Mouse (Mus musculus) myocyte (in vitro differentiated cells): ENCODE results near the gene Kif16b. TPM values are rescaled to one million over a fixed set of nuclear protein-coding genes. Genes with fewer than 3 reads are reported as not detected.

ENCODE experiments used
- H3K27me3 ChIP-seq: one replicate; pipeline ENCODE4 v1.6.1; 2011; ENCODE audit not compliant: control insufficient read depth, insufficient read depth, insufficient read length
- H3K36me3 ChIP-seq: one replicate; pipeline ENCODE4 v1.6.1; 2011; ENCODE audit not compliant: control insufficient read depth, insufficient read depth
- H3K4me2 ChIP-seq: one replicate; pipeline ENCODE4 v1.6.1; 2011; ENCODE audit warnings: low read depth, control low read depth
- H3K4me3 ChIP-seq: one replicate; pipeline ENCODE4 v1.5.1; 2011; ENCODE audit warnings: mild to moderate bottlenecking, control low read depth, moderate library complexity
- H3K79me2 ChIP-seq: one replicate; pipeline ENCODE4 v1.6.1; 2011; ENCODE audit not compliant: control insufficient read depth, insufficient read depth
- H3ac ChIP-seq: one replicate; pipeline ENCODE4 v1.6.1; 2011; ENCODE audit not compliant: control insufficient read depth, insufficient read length
- CEBPB ChIP-seq: IDR thresholded peaks from 2 replicates; pipeline ENCODE4 v1.6.1; 2011; ENCODE audit warnings: mild to moderate bottlenecking, moderate library complexity; ENCODE audit not compliant: poor library complexity, insufficient read depth, severe bottlenecking
- E2F4 ChIP-seq: IDR thresholded peaks from one replicate; pipeline ENCODE4 v1.6.1; 2011; ENCODE audit warnings: mild to moderate bottlenecking, control low read depth, moderate library complexity; ENCODE audit not compliant: insufficient read depth
- MAX ChIP-seq: IDR thresholded peaks from one replicate; pipeline ENCODE4 v1.6.1; 2011; ENCODE audit warnings: low read depth, mild to moderate bottlenecking, control low read depth
- MYOD1 ChIP-seq, 3 experiments: IDR thresholded peaks; one replicate each; pipeline ENCODE4 v1.6.1; 2011; ENCODE audit warnings: control low read depth in 2 of 3, low read depth in 2 of 3, mild to moderate bottlenecking in 2 of 3, moderate library complexity in 1 of 3; ENCODE audit not compliant: insufficient read length in 2 of 3, control insufficient read depth in 1 of 3
- MYOG ChIP-seq, 3 experiments: IDR thresholded peaks; one replicate each; pipeline ENCODE4 v1.6.1; 2011; ENCODE audit warnings: control low read depth in 2 of 3, low read depth in 2 of 3, mild to moderate bottlenecking in 2 of 3; ENCODE audit not compliant: insufficient read length in 2 of 3, control insufficient read depth in 1 of 3, insufficient read depth in 1 of 3
- POLR2A ChIP-seq: IDR thresholded peaks from one replicate; pipeline ENCODE4 v1.6.1; 2011; ENCODE audit warnings: low read depth, mild to moderate bottlenecking, control low read depth, moderate library complexity; ENCODE audit not compliant: insufficient read length
- POLR2AphosphoS2 ChIP-seq: IDR thresholded peaks from one replicate; pipeline ENCODE4 v1.6.1; 2011; ENCODE audit warnings: low read depth, control low read depth; ENCODE audit not compliant: insufficient read length
- REST ChIP-seq: IDR thresholded peaks from one replicate; pipeline ENCODE4 v1.6.1; 2011; ENCODE audit warnings: mild to moderate bottlenecking, control low read depth, moderate library complexity; ENCODE audit not compliant: insufficient read depth, insufficient read length
- SRF ChIP-seq: IDR thresholded peaks from one replicate; pipeline ENCODE4 v1.6.1; 2011; ENCODE audit warnings: low read depth; ENCODE audit not compliant: control insufficient read depth, insufficient read length
- TCF12 ChIP-seq: IDR thresholded peaks from one replicate; pipeline ENCODE4 v1.6.1; 2011; ENCODE audit warnings: mild to moderate bottlenecking, control low read depth; ENCODE audit not compliant: poor library complexity, insufficient read depth, severe bottlenecking
- TCF3 ChIP-seq: IDR thresholded peaks from one replicate; pipeline ENCODE4 v1.6.1; 2011; ENCODE audit warnings: low read depth, control low read depth; ENCODE audit not compliant: insufficient read length
- USF1 ChIP-seq: IDR thresholded peaks from one replicate; pipeline ENCODE4 v1.6.1; 2011; ENCODE audit warnings: low read depth, mild to moderate bottlenecking, control low read depth, moderate library complexity
- polyA plus RNA-seq: library from polyadenylated mRNA; unstranded; fragments of >200 nt; fragmentation: generic; extraction: Trizol; gene quantifications from one replicate; pipeline ENCODE4 v1.2.1, GENCODE M21; 2012; ENCODE audit warnings: missing spikeins

Gene Kif16b
- polyA plus RNA-seq, 1 experiment = 3.3 TPM

- H3ac ChIP-seq = no peak overlapping the region
- no peak overlapping the region for H3K4me3 ChIP-seq
- H3K27me3 ChIP-seq = no peaks in the 10 kb centered on the region
- TF ChIP-seq CEBPB (0 out of 2 replicates have a peak, but pooled peaks have one; percentile 12), E2F4 (no peak)
- H3K79me2 ChIP-seq = no peaks in the 10 kb centered on the region
- no peaks in the 10 kb centered on the region for H3K36me3 ChIP-seq
- H3K4me2 ChIP-seq = peak overlapping the region; percentile 44
Observed at GRCm38 (mm10) chr2:142758091-142758765, 143.1 kb downstream of the Kif16b start.

GRCm38 (mm10) chr2:142739338-142739737 is 162.0 kb downstream of the Kif16b start:
- H3K36me3 ChIP-seq = no peaks in the 10 kb centered on the region
- peak overlapping the region; percentile 48 for H3K4me2 ChIP-seq
- no peaks in the 10 kb centered on the region for H3K27me3 ChIP-seq
- TF ChIP-seq MYOD1 (IDR thresholded peaks at IDR 0.05; ENCODE audit: control insufficient read depth in 1 of 3, insufficient read length in 2 of 3, low read depth in 2 of 3) = no peak
- no peak for TF ChIP-seq USF1
- TF ChIP-seq POLR2A = no peak
- no peak for TF ChIP-seq MYOG (IDR thresholded peaks at IDR 0.05; ENCODE audit: control insufficient read depth in 1 of 3, insufficient read depth in 1 of 3, insufficient read length in 2 of 3, low read depth in 2 of 3)
- no peak for TF ChIP-seq TCF3
- no peak for TF ChIP-seq SRF
- no peak for TF ChIP-seq POLR2AphosphoS2
- no peak for TF ChIP-seq MAX
- no peak for TF ChIP-seq E2F4
- TF ChIP-seq REST = no peak
- TF ChIP-seq CEBPB = no peak
- TF ChIP-seq TCF12 = no peak
- H3K4me3 ChIP-seq = no peak overlapping the region
- H3K79me2 ChIP-seq = no peaks in the 10 kb centered on the region
- no peak overlapping the region for H3ac ChIP-seq

- H3ac ChIP-seq = no peak overlapping the region
- H3K79me2 ChIP-seq = no peaks in the 10 kb centered on the region
- H3K36me3 ChIP-seq = no peaks in the 10 kb centered on the region
- no peaks in the 10 kb centered on the region for H3K27me3 ChIP-seq
- peak overlapping the region; percentile 48 for H3K4me2 ChIP-seq
- no peak overlapping the region for H3K4me3 ChIP-seq
- TF ChIP-seq POLR2A (no peak), MAX (no peak), E2F4 (no peak), CEBPB (no peak), MYOG (IDR thresholded peaks at IDR 0.05; ENCODE audit: control insufficient read depth in 1 of 3, insufficient read depth in 1 of 3, insufficient read length in 2 of 3, low read depth in 2 of 3) (peak in 1 of 3 experiments; percentile 46), REST (no peak), MYOD1 (IDR thresholded peaks at IDR 0.05; ENCODE audit: control insufficient read depth in 1 of 3, insufficient read length in 2 of 3, low read depth in 2 of 3) (peak; percentile 89 to 97 (median 94)), POLR2AphosphoS2 (no peak), USF1 (no peak), TCF3 (no peak), TCF12 (peak; percentile 61), SRF (no peak)
Observed at GRCm38 (mm10) chr2:142738488-142738887, 162.8 kb downstream of the Kif16b start.

GRCm38 (mm10) chr2:142735691-142736090 is 165.6 kb downstream of the Kif16b start:
- TF ChIP-seq TCF3 = no peak
- TF ChIP-seq MYOD1 (IDR thresholded peaks at IDR 0.05; ENCODE audit: control insufficient read depth in 1 of 3, insufficient read length in 2 of 3, low read depth in 2 of 3) = no peak
- no peak for TF ChIP-seq E2F4
- no peak for TF ChIP-seq CEBPB
- no peak for TF ChIP-seq POLR2A
- no peak for TF ChIP-seq SRF
- no peak for TF ChIP-seq REST
- TF ChIP-seq POLR2AphosphoS2 = no peak
- TF ChIP-seq USF1 = no peak
- no peak for TF ChIP-seq MYOG (IDR thresholded peaks at IDR 0.05; ENCODE audit: control insufficient read depth in 1 of 3, insufficient read depth in 1 of 3, insufficient read length in 2 of 3, low read depth in 2 of 3)
- no peak for TF ChIP-seq TCF12
- no peak for TF ChIP-seq MAX
- no peak overlapping the region for H3K4me3 ChIP-seq
- no peak overlapping the region for H3ac ChIP-seq
- no peak overlapping the region for H3K4me2 ChIP-seq
- H3K27me3 ChIP-seq = no peaks in the 10 kb centered on the region
- H3K79me2 ChIP-seq = no peaks in the 10 kb centered on the region
- no peaks in the 10 kb centered on the region for H3K36me3 ChIP-seq

GRCm38 (mm10) chr2:142734046-142734445 is 167.3 kb downstream of the Kif16b start:
- H3K27me3 ChIP-seq = no peaks in the 10 kb centered on the region
- H3ac ChIP-seq = no peak overlapping the region
- H3K36me3 ChIP-seq = no peaks in the 10 kb centered on the region
- no peak overlapping the region for H3K4me3 ChIP-seq
- H3K4me2 ChIP-seq = no peak overlapping the region
- TF ChIP-seq TCF12 (no peak), POLR2AphosphoS2 (no peak), E2F4 (no peak), POLR2A (no peak), USF1 (no peak), MAX (no peak), MYOG (IDR thresholded peaks at IDR 0.05; ENCODE audit: control insufficient read depth in 1 of 3, insufficient read depth in 1 of 3, insufficient read length in 2 of 3, low read depth in 2 of 3) (no peak), MYOD1 (IDR thresholded peaks at IDR 0.05; ENCODE audit: control insufficient read depth in 1 of 3, insufficient read length in 2 of 3, low read depth in 2 of 3) (no peak), CEBPB (no peak), REST (no peak), SRF (no peak), TCF3 (no peak)
- no peaks in the 10 kb centered on the region for H3K79me2 ChIP-seq
